Mouse (Mus musculus) adrenal gland, adult 18-20 months (tissue): ENCODE measurements around the gene Prss46. TPM values are rescaled to one million over a fixed set of nuclear protein-coding genes. Genes with fewer than 3 reads are reported as not detected.

ENCODE experiments used
- DNase-seq, 2 experiments: peaks; one replicate each; pipeline ENCODE4 v3.0.0; 2021 to 2022; ENCODE audit warnings: low spot score in 2 of 2
- total RNA-seq, 2 experiments: library from RNA; stranded (reverse); gene quantifications; 1 replicate in 1 of 2; 2 replicates in 1 of 2; pipeline ENCODE4 v1.2.3; 2021

The Prss46 gene
- total RNA-seq, 2 experiments from 2014 or later = not detected

GRCm38 (mm10) chr9:110858523-110858922, 14.2 kb downstream of the Prss46 start:
- no peak for DNase-seq

- no peak for DNase-seq
These were observed 14.8 kb downstream of the Prss46 start for GRCm38 (mm10) chr9:110858967-110859596.

GRCm38 (mm10) chr9:110871030-110871429, 26.7 kb downstream of the Prss46 start:
- peak; percentile 55 to 59 for DNase-seq

DNA sequence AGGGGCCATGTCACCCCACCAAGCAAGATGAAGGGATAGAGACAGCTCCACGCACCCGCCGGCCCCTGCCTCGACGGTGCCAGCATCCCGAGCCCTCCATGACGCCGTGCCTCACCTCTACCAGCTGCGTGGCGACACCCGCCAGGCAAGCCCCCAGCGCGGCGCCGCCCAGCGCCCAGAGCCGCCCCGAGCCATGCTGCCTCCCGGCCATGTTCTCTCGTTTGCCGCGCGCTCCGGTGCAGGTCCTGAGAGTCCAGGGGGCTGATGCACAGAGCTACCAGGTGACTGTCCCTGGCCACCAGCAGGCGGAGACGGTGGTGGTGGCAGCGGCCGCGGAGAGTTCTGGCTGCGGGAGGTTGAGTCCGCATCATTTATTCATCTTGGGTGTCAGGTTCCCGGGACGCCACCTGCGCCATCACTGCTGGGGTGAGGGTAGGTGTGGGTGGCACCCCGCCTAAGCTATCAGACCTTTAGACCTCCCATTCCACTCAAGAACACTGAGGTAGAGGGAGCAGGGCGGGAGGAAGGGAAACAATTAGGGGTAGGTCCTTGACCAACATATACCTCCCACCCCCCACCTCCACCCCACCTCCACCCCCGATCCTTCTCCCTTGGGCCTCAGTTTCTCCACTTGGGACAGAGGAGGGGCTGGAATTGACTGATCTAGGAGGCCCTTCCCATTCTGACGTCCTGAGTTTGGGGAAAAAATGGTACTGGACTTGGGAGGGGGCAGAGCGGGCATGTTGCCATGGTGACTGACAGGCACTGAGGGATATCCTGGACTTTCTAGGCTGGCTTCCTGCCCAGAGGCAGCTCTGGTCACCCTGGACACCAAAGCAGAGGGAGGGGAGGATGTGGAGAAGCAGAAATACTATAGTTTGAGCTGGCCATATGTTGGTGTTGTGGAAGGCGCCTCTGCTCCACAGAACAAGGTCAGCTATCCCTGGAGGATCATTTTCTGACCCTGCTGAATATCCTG, 29.7 kb downstream of the Prss46 start:
- DNase-seq = no peak

DNA sequence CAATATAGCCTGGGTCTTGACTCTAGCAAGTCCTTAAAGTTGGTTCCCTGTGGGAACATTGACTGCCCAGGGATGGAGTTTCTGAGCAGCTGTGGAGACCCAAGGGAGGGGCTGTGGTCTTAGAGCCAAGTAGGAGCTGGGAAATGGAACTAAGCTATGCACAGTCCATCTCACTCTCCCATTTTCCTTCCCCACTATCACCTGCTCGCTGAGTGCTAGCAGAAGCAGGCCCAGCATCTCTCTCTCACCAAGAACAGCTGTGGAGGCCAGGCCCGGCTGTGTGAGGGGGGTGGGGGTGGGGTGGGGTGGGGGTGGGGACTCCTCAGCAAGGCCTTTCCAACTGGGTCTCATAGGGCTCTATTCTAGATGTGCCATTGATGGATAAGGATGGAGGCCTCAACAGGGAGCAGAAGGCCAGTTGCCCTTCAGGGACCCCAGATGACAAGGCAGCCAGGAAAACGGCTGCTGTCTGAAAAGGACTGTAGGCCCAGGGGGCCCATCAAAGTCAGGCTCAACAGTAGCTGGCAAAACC, 30.4 kb downstream of the Prss46 start:
- DNase-seq = no peak

DNA sequence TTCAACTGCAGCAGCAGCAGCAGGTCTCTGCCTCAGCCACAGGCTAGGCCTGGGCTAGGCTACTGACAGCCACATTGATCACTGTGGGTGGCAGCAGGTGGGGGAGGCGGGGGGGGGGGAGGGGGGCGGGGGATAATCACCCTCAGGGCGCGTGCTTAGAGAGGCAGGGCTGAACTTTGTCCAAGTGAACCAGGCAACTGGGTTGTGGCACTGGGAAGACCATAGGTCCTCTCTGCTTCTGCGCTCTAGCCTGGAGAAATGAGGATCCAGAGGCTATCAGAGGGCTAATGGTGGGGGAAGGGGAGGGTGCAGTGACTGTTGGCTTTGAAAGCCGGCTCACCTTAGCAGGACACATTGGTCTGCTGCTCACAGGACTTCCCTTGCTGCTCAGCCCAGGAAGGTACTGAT, 31.0 kb downstream of the Prss46 start:
- no peak for DNase-seq

GRCm38 (mm10) chr9:110877353-110877752, 33.0 kb downstream of the Prss46 start:
- DNase-seq = no peak

DNA sequence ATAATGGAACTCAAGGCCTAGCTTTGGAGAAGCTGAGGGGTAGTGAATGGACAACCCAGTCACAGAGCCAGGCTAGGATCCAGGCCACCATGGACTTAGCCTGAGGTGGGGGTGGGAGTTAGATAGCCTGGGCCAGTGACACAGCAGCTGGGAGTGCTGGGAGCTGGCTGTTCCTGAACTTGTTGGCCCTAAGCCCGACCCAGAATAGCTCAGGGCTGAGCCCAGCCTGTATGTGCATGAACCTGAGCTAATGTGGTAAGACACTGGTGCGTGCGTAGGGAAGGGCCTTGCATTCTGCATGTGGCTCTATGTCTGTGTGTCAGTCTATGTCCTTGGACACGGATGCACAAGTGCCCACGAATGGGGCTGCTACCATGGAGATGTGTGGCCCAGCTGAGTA, 33.6 kb downstream of the Prss46 start:
- peak in 1 of 2 experiments; percentile 57 for DNase-seq

GRCm38 (mm10) chr9:110879191-110879920, 35.0 kb downstream of the Prss46 start, which contains the start of gene Als2cl:
Als2cl (plus strand) TSS chr9:110879870.
- no peak for DNase-seq

GRCm38 (mm10) chr9:110879998-110880561, 35.8 kb downstream of the Prss46 start, which contains the start of gene Tmie:
Tmie (minus strand) TSS chr9:110880113.
- peak; percentile 81 to 87 for DNase-seq

DNA sequence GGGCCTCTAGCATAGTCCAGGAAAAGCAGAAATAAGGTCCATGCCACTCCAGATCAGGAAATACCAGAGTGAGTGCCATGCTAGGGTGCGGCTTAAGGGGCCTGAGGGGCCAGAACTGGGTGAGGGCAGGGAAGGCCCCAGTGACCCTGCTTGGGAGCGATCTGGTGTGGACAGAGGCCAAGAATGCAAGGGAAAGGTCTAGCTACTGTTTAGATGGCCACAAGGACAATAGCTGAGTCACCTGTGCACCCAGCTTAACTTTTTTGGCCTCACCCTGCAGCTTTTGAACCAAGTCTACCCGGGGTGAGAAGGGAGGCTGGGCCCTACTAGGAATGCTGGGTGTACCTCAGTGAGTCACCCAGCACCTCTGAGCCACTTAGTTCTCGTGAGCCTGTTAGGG, 36.5 kb downstream of the Prss46 start:
- peak in 1 of 2 experiments; percentile 34 for DNase-seq

- no peak for DNase-seq
These were observed 37.6 kb downstream of the Prss46 start for GRCm38 (mm10) chr9:110881953-110882352.

GRCm38 (mm10) chr9:110887388-110888303, 43.3 kb downstream of the Prss46 start:
- DNase-seq = no peak

DNA sequence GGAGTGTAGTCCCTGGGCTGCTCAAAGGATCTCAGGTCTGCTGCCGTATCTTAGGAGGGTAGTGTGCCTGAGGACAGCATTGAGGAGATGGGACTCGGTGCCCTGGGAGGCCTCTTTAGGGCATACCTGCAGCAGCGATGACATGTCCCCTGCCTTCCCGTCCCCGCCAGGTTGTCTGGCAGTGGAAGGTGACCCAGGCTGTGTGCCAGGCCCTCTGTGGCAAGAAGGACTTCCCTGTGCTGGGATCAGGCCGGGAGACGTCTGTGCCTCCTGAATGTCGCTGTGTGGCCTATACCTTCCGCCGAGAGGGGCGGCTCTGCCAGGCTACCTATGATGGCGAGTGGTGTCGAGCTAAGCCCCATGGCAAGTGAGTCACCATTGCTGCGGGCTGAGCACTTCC, 44.6 kb downstream of the Prss46 start:
- DNase-seq = no peak

DNA sequence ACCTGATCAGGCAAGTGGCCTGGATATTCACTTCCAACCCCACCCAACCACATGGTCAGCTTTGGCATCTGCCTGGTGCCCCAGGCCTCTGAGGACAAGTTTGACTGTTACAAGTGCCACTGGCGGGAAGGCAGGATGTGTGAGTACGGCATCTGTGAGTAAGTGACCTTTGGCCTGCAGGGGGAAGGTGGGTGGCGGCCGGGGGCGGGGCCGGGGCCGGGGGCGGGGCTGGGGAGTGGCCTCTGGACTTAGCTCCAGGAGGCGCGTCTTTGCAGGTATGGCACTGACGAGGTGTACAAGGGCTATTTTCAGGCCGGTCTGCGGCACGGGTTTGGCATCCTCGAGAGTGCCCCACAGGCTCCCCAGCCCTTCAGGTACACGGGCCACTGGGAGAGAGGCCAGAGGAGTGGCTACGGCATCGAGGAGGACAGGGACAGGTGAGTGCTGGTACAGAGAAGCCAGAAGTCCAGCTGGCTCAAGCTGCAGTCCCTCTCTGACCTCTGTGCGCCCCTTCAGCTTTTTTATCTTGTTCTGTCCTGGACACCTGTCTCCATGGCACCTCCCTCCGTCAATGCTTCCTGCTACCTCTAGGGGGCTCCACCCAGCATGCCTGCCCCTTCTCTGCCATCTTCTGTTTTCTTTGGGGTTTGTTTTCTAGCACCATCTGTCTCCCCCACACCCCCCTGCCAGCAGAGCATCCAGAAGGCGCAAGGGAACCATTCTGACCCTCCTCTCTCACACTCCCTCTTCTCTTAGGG, 45.9 kb downstream of the Prss46 start:
- no peak for DNase-seq

GRCm38 (mm10) chr9:110891077-110891828, 46.9 kb downstream of the Prss46 start:
- no peak for DNase-seq

GRCm38 (mm10) chr9:110892552-110892951, 48.2 kb downstream of the Prss46 start:
- no peak for DNase-seq

GRCm38 (mm10) chr9:110893429-110893828, 49.1 kb downstream of the Prss46 start:
- no peak for DNase-seq
